10 mouse cellular contexts compared by ENCODE assay signal in the genomic region with DNA sequence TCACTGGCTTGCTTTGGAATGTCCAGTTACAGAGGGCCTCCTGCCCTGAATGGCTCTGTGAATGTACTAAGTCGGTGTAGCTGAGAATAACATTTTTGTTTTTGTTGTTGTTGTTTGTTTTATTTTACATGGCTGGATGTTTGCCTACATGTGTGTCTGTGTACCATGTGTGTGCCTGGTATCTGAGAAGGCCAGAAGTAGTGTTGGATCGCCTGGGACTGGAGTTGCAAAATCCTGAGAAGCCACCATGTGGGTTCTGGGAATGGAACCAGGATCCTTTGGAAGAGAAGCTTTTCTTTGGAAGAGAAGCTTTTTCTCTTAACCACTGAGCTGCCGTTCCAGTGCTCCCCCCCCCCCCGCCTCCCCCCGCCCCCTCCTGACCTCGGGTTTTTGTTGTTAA. TPM values are rescaled to one million over a fixed set of nuclear protein-coding genes. Genes with fewer than 3 reads are reported as not detected.
DNase-seq lines count a peak whose midpoint lies in the region; ATAC-seq and TF ChIP-seq lines count a peak whose summit lies in the region.
"Had no signal": no experiment of that assay in that cellular context is flagged by ENCODE, and none has a peak within 500 bp of the region (broad histone marks: within the 10 kb centered on the region; RNA-seq: fewer than 3 reads in every experiment).

No protein-coding gene starts in this region.

- no peaks in the 10 kb centered on the region for H3K9me3 ChIP-seq in heart, embryonic 11.5 days (replicated peaks; ENCODE audit: control insufficient read depth, low read length)
- no peaks in the 10 kb centered on the region for H3K9me3 ChIP-seq in ES-Bruce4 (replicated peaks; ENCODE audit: control insufficient read depth, insufficient read depth, low read length, poor library complexity, severe bottlenecking)
- H3K9me3 ChIP-seq in heart, embryonic 15.5 days (replicated peaks), result no peaks in the 10 kb centered on the region
- no peaks in the 10 kb centered on the region for H3K9me3 ChIP-seq in midbrain, embryonic 10.5 days (replicated peaks)

- H3K36me3 ChIP-seq in heart, embryonic 11.5 days (ENCODE audit: control insufficient read depth, insufficient read depth, low read length), result peaks cover 3% of the 10 kb centered on the region; the same call in 1 of the 2 replicates
- H3K36me3 ChIP-seq in ES-Bruce4 (ENCODE audit: control insufficient read depth, insufficient read depth, low read length, poor library complexity, severe bottlenecking), result peaks cover 7% of the 10 kb centered on the region
- H3K36me3 ChIP-seq in heart, embryonic 15.5 days, result 0 out of 2 replicates have a peak, but pooled peaks cover 3% of the 10 kb centered on the region
- H3K36me3 ChIP-seq in midbrain, embryonic 10.5 days, result peaks cover 12% of the 10 kb centered on the region

- DNase-seq in heart, postnatal 25 days (ENCODE audit: low spot score), result no peak
- no peak for DNase-seq in midbrain, embryonic 10.5 days (ENCODE audit: low spot score)
- no peak for DNase-seq in thymus, postnatal 4 days
- DNase-seq in layer of hippocampus, adult 11-12 months (ENCODE audit: low spot score), result no peak
- DNase-seq in left cerebral cortex, adult 9 months (ENCODE audit: low spot score in 2 of 2), result no peak
- DNase-seq: right cerebral cortex, adult 18-20 months had no signal

- intact Hi-C loops in heart, postnatal 25 days (cut with DNase I), result no loop called here

- H3K27ac ChIP-seq in heart, embryonic 11.5 days (ENCODE audit: low read depth, low read length), result no peak overlapping the region
- peak overlapping the region; percentile 93 for H3K27ac ChIP-seq in ES-Bruce4 (ENCODE audit: insufficient read depth, low read length)
- H3K27ac ChIP-seq in heart, embryonic 15.5 days, result peak overlapping the region; percentile 94; the same call in 1 of the 2 replicates
- no peak overlapping the region; the same call in 1 of the 2 replicates for H3K27ac ChIP-seq in midbrain, embryonic 10.5 days (replicated peaks)

- WGBS in heart, embryonic 11.5 days (ENCODE audit: insufficient replicate concordance), result 56% methylated on average over 6 of the region's 6 CpGs
- WGBS in heart, embryonic 15.5 days, result 58% methylated on average over 6 of the region's 6 CpGs
- WGBS in midbrain, embryonic 10.5 days, result 40% methylated on average over 6 of the region's 6 CpGs

- ATAC-seq in heart, embryonic 11.5 days (replicated peaks; ENCODE audit: insufficient number of reproducible peaks, low FRiP score, low TSS enrichment), result no peak
- ATAC-seq in heart, embryonic 15.5 days (replicated peaks; ENCODE audit: insufficient number of reproducible peaks, insufficient read depth, low FRiP score, low read depth), result no peak
- ATAC-seq: CD4-positive, CD25-positive, alpha-beta regulatory T cell, adult 4 months had no signal

- H3K4me2 ChIP-seq in heart, embryonic 11.5 days, result 0 out of 2 replicates have a peak overlapping the region, but pooled peaks have one; percentile 91
- no peak overlapping the region for H3K4me2 ChIP-seq in heart, embryonic 15.5 days

- TF ChIP-seq EP300 in ES-Bruce4 (IDR thresholded peaks at IDR 0.05; ENCODE audit: insufficient read depth, low read depth, low read length), result no peak

- no peak for TF ChIP-seq CTCF in ES-Bruce4 (IDR thresholded peaks at IDR 0.05; ENCODE audit: low read depth, low read length)

- TF ChIP-seq POLR2A in ES-Bruce4 (IDR thresholded peaks at IDR 0.05; ENCODE audit: insufficient read depth, low read length), result no peak

- no peak overlapping the region for H3K4me3 ChIP-seq in heart, embryonic 11.5 days (ENCODE audit: low read depth, low read length)
- peak overlapping the region; percentile 14; the same call in 1 of the 2 replicates for H3K4me3 ChIP-seq in ES-Bruce4 (ENCODE audit: low read depth, low read length)
- H3K4me3 ChIP-seq in heart, embryonic 15.5 days, result no peak overlapping the region
- H3K4me3 ChIP-seq in midbrain, embryonic 10.5 days, result 0 out of 2 replicates have a peak overlapping the region, but pooled peaks have one; percentile 95

- no peaks in the 10 kb centered on the region for H3K27me3 ChIP-seq in heart, embryonic 11.5 days (ENCODE audit: control insufficient read depth, insufficient read depth, low read length)
- no peaks in the 10 kb centered on the region for H3K27me3 ChIP-seq in ES-Bruce4 (ENCODE audit: control insufficient read depth, insufficient read depth, low read length, poor library complexity, severe bottlenecking)
- no peaks in the 10 kb centered on the region for H3K27me3 ChIP-seq in heart, embryonic 15.5 days
- H3K27me3 ChIP-seq in midbrain, embryonic 10.5 days (ENCODE audit: low read depth, poor library complexity, severe bottlenecking), result 0 out of 2 replicates have a peak, but pooled peaks cover 6% of the 10 kb centered on the region

- 0 out of 2 replicates have a peak overlapping the region, but pooled peaks have one; percentile 0 for H3K9ac ChIP-seq in heart, embryonic 11.5 days (ENCODE audit: low read depth, low read length)
- H3K9ac ChIP-seq in ES-Bruce4 (ENCODE audit: low read depth, poor library complexity, severe bottlenecking), result peak overlapping the region; percentile 85
- no peak overlapping the region for H3K9ac ChIP-seq in heart, embryonic 15.5 days

- peaks cover 60% of the 10 kb centered on the region for H3K4me1 ChIP-seq in heart, embryonic 11.5 days (ENCODE audit: control insufficient read depth, insufficient read depth, low read length)
- H3K4me1 ChIP-seq in ES-Bruce4 (ENCODE audit: control insufficient read depth, insufficient read depth, low read length), result peaks cover 9% of the 10 kb centered on the region
- H3K4me1 ChIP-seq in heart, embryonic 15.5 days (replicated peaks), result peaks cover 68% of the 10 kb centered on the region
- H3K4me1 ChIP-seq in midbrain, embryonic 10.5 days, result peaks cover 76% of the 10 kb centered on the region

RNA-seq across cellular contexts. Expression of a gene that starts 3.7 kb away (rescaled TPM):
- 30.0 and 37.5 TPM in 2 replicates for polyA plus RNA-seq in heart, embryonic 11.5 days (2014; fragmentation: Nextera tagmentation; extraction: Ambion mirVana)
- 10 to 100 TPM; 41.3 to 46.2 TPM for total RNA-seq in heart, postnatal 25 days (2021)
- 228 and 231 TPM in 2 replicates for polyA plus RNA-seq in ES-Bruce4 (2011; ENCODE audit: insufficient read depth, insufficient read length, low read depth, missing spikeins)
- 40.3 and 65.5 TPM in 2 replicates for polyA plus RNA-seq in heart, embryonic 15.5 days (2015; fragmentation: Nextera tagmentation; extraction: Ambion mirVana)
- 75.1 and 88.8 TPM in 2 replicates for polyA plus RNA-seq in midbrain, embryonic 10.5 days (2016; fragmentation: Nextera tagmentation; extraction: Ambion mirVana)

RNA-seq across cellular contexts. Expression of a gene that starts 20.3 kb away (rescaled TPM):
- 461 and 517 TPM in 2 replicates for polyA plus RNA-seq in heart, embryonic 11.5 days (2014; fragmentation: Nextera tagmentation; extraction: Ambion mirVana)
- 100 to 1,000 TPM; 454 to 515 TPM for total RNA-seq in heart, postnatal 25 days (2021)
- 777 and 842 TPM in 2 replicates for polyA plus RNA-seq in ES-Bruce4 (2011; ENCODE audit: insufficient read depth, insufficient read length, low read depth, missing spikeins)
- 286 and 399 TPM in 2 replicates for polyA plus RNA-seq in heart, embryonic 15.5 days (2015; fragmentation: Nextera tagmentation; extraction: Ambion mirVana)
- polyA plus RNA-seq in midbrain, embryonic 10.5 days (2016; fragmentation: Nextera tagmentation; extraction: Ambion mirVana), result 378 and 451 TPM in 2 replicates

RNA-seq across cellular contexts. Expression of a gene that starts 26.8 kb away (rescaled TPM):
- polyA plus RNA-seq in heart, embryonic 11.5 days (2014; fragmentation: Nextera tagmentation; extraction: Ambion mirVana), result 0.38 TPM in 1 of 2 replicates, not detected in the other
- total RNA-seq in heart, postnatal 25 days (2021), result not detected
- polyA plus RNA-seq in ES-Bruce4 (2011; ENCODE audit: insufficient read depth, insufficient read length, low read depth, missing spikeins), result 0.99 TPM in 1 of 2 replicates, not detected in the other
- 0.21 and 0.32 TPM in 2 replicates for polyA plus RNA-seq in heart, embryonic 15.5 days (2015; fragmentation: Nextera tagmentation; extraction: Ambion mirVana)
- 0.20 and 0.46 TPM in 2 replicates for polyA plus RNA-seq in midbrain, embryonic 10.5 days (2016; fragmentation: Nextera tagmentation; extraction: Ambion mirVana)
- polyA plus RNA-seq: CD4-positive, CD25-positive, alpha-beta regulatory T cell, adult 4 months had no signal

RNA-seq across cellular contexts. Expression of a gene that starts 36.1 kb away (rescaled TPM):
- polyA plus RNA-seq in heart, embryonic 11.5 days (2014; fragmentation: Nextera tagmentation; extraction: Ambion mirVana), result 9.2 and 9.9 TPM in 2 replicates
- 1 to 10 TPM; 7.0 to 7.2 TPM for total RNA-seq in heart, postnatal 25 days (2021)
- polyA plus RNA-seq in ES-Bruce4 (2011; ENCODE audit: insufficient read depth, insufficient read length, low read depth, missing spikeins), result 14.5 and 16.9 TPM in 2 replicates
- polyA plus RNA-seq in heart, embryonic 15.5 days (2015; fragmentation: Nextera tagmentation; extraction: Ambion mirVana), result 9.5 and 10.5 TPM in 2 replicates
- polyA plus RNA-seq in midbrain, embryonic 10.5 days (2016; fragmentation: Nextera tagmentation; extraction: Ambion mirVana), result 20.5 and 21.8 TPM in 2 replicates

RNA-seq across cellular contexts. Expression of a gene that starts 38.1 kb away (rescaled TPM):
- 8.2 and 8.3 TPM in 2 replicates for polyA plus RNA-seq in heart, embryonic 11.5 days (2014; fragmentation: Nextera tagmentation; extraction: Ambion mirVana)
- under 1 TPM; 0.83 to 0.87 TPM for total RNA-seq in heart, postnatal 25 days (2021)
- polyA plus RNA-seq in ES-Bruce4 (2011; ENCODE audit: insufficient read depth, insufficient read length, low read depth, missing spikeins), result 2.8 and 3.4 TPM in 2 replicates
- polyA plus RNA-seq in heart, embryonic 15.5 days (2015; fragmentation: Nextera tagmentation; extraction: Ambion mirVana), result 2.9 and 3.4 TPM in 2 replicates
- 12.6 and 14.3 TPM in 2 replicates for polyA plus RNA-seq in midbrain, embryonic 10.5 days (2016; fragmentation: Nextera tagmentation; extraction: Ambion mirVana)

Comparison
In these comparisons a context has a peak if more than half of its experiments do, and no peak if none do; other contexts are left out.
1. H3K27ac ChIP-seq: peak in ES-Bruce4 (single experiment) and heart, embryonic 15.5 days (single experiment); none in heart, embryonic 11.5 days (single experiment) and midbrain, embryonic 10.5 days (single experiment).
2. H3K4me3 ChIP-seq: peak in ES-Bruce4 (single experiment) and midbrain, embryonic 10.5 days (single experiment); none in heart, embryonic 11.5 days (single experiment) and heart, embryonic 15.5 days (single experiment).